Mouse (Mus musculus): ENCODE data around the gene Rere.

DNA sequence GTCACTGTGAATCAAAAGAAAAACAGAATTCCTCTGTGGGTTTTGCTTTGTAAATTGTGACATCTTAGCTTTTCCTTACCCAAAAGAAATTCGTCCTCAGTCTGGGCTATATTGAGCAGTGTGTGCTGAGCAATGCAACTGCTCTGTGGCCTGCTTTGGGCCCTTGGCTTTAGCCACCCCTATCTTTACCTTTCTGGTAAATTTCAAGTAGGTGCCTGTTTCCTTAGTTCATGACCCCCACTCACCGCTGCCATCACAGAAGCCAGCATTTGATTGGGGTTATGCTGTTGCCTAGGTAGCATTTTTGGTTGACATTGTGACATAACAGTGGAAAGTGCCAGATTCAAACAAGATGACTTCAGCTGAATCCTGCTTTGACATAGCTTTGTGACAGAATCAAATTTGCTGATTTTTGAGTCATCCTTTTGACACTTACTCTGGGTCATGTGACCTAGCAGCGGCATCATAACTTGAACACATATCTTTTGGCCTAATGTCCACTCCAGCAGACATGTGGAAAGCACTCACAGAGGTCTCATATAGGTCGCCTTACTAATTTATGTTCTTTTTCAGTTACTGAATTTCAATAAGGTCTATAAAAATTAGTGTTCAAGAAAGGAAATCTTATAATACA, 192.1 kb downstream of the Rere start:
- TF ChIP-seq CTCF (IDR thresholded peaks at IDR 0.05 in 2 of 3, conservative IDR thresholded peaks at IDR 0.05 in 1 of 3; ENCODE audit: control insufficient read depth in 1 of 3, insufficient read depth in 1 of 3, low read depth in 2 of 3, low read length in 3 of 3, poor library complexity in 1 of 3, severe bottlenecking in 1 of 3) = no peak
- TF ChIP-seq POLR2A (IDR thresholded peaks at IDR 0.05; ENCODE audit: control insufficient read depth in 1 of 2, insufficient read depth in 1 of 2, low read depth in 1 of 2, low read length in 2 of 2, poor library complexity in 1 of 2) = no peak
- no peak for TF ChIP-seq ZMIZ1 (IDR thresholded peaks at IDR 0.05; ENCODE audit: low read depth, low read length)
- TF ChIP-seq MAFK (IDR thresholded peaks at IDR 0.05; ENCODE audit: borderline replicate concordance, low read depth, low read length) = no peak
- TF ChIP-seq EP300 (IDR thresholded peaks at IDR 0.05; ENCODE audit: low read depth in 1 of 2, low read length in 2 of 2) = no peak
- no peak for TF ChIP-seq RCOR1 (IDR thresholded peaks at IDR 0.05; ENCODE audit: low read depth, low read length)
- no peak for TF ChIP-seq RAD21 (IDR thresholded peaks at IDR 0.05; ENCODE audit: low read depth, low read length)
- no peak for TF ChIP-seq NELFE (IDR thresholded peaks at IDR 0.05; ENCODE audit: low read depth, low read length)
- 0 out of 2 replicates have a peak, but pooled peaks have one; percentile 60 for TF ChIP-seq USF1 (IDR thresholded peaks at IDR 0.05; ENCODE audit: low read depth, low read length)
- TF ChIP-seq ZC3H11A (IDR thresholded peaks at IDR 0.05; ENCODE audit: low read depth, low read length) = no peak
- TF ChIP-seq GATA1 (IDR thresholded peaks at IDR 0.05; ENCODE audit: low read depth, low read length) = no peak
- TF ChIP-seq MXI1 (IDR thresholded peaks at IDR 0.05; ENCODE audit: low read depth, low read length) = no peak
- no peak for TF ChIP-seq POLR2AphosphoS5 (IDR thresholded peaks at IDR 0.05; ENCODE audit: borderline replicate concordance, low read depth, low read length)

Data from MEL (cell line).